Mouse (Mus musculus) liver, embryonic 14.5 days (tissue): Measurements from ENCODE around the gene Wdr81.

ENCODE experiments used
- CTCF ChIP-seq: IDR thresholded peaks from 2 replicates; pipeline ENCODE4 v1.5.1; 2016; ENCODE audit warnings: antibody characterized with exemption, low read depth, control low read depth
- EP300 ChIP-seq: IDR thresholded peaks from 2 replicates; pipeline ENCODE4 v1.6.1; 2016; ENCODE audit warnings: antibody characterized with exemption, low read depth

GRCm38 (mm10) chr11:75438194-75438593, 16.3 kb downstream of the Wdr81 start:
- no peak for TF ChIP-seq CTCF
- no peak for TF ChIP-seq EP300
